Mouse (Mus musculus) cortical plate, adult 2 months (tissue): Measurements from ENCODE around the gene Gpatch1. TPM values are rescaled to one million over a fixed set of nuclear protein-coding genes. Genes with fewer than 3 reads are reported as not detected.
"Not testable (repeated sequence)": the region's sequence is repeated elsewhere in the genome, so short reads cannot be mapped to it uniquely, and the experiment has no call there.

Experiments used
- H3K27ac ChIP-seq: fragments of 200-500 bp; 2 replicates; pipeline ENCODE4 v1.5.1; 2012; ENCODE audit warnings: low read length, control low read depth, inconsistent platforms; ENCODE audit not compliant: insufficient read depth
- H3K4me1 ChIP-seq: fragments of 200-500 bp; 2 replicates; pipeline ENCODE4 v1.6.1; 2011; ENCODE audit warnings: low read length; ENCODE audit not compliant: control insufficient read depth, insufficient read depth
- H3K4me3 ChIP-seq: fragments of 200-500 bp; 2 replicates; pipeline ENCODE4 v1.5.1; 2011; ENCODE audit warnings: mild to moderate bottlenecking, low read length, control low read depth; ENCODE audit not compliant: insufficient read depth
- CTCF ChIP-seq: fragments of 200-500 bp; IDR thresholded peaks from 2 replicates; pipeline ENCODE4 v1.5.1; 2011; ENCODE audit warnings: mild to moderate bottlenecking, control low read depth, low read length; ENCODE audit not compliant: insufficient read depth; ENCODE audit errors: extremely low read depth
- POLR2A ChIP-seq: fragments of 200-500 bp; IDR thresholded peaks from 2 replicates; pipeline ENCODE4 v1.6.1; 2011; ENCODE audit warnings: mild to moderate bottlenecking, low read length, control low read depth; ENCODE audit not compliant: insufficient read depth; ENCODE audit errors: extremely low read depth
- polyA plus RNA-seq: library from polyadenylated mRNA; depleted of rRNA; stranded (reverse); fragments of >200 nt; gene quantifications from 2 replicates; pipeline ENCODE4 v1.2.3, GENCODE M21; 2012; rRNA removed

Gene Gpatch1
- polyA plus RNA-seq, 1 experiment, result 21.7 TPM

- Histone ChIP-seq H3K4me1 (no peaks in the 10 kb centered on the region), H3K27ac (no peak overlapping the region), H3K4me3 (no peak overlapping the region)
- TF ChIP-seq POLR2A, result no peak
- peak; percentile 42; the same call in 1 of the 2 replicates for TF ChIP-seq CTCF
These were observed 66.1 kb downstream of the Gpatch1 start for GRCm38 (mm10) chr7:35252041-35252558.

- not testable (repeated sequence) for H3K4me3 ChIP-seq, H3K27ac ChIP-seq, H3K4me1 ChIP-seq
These were observed 80.3 kb downstream of the Gpatch1 start for GRCm38 (mm10) chr7:35237935-35238334.

- no peak for TF ChIP-seq POLR2A
- no peak for TF ChIP-seq CTCF
- H3K27ac ChIP-seq, result peak overlapping the region; percentile 51
- peak overlapping the region; percentile 44 for H3K4me3 ChIP-seq
- H3K4me1 ChIP-seq, result no peaks in the 10 kb centered on the region
These were observed 82.9 kb downstream of the Gpatch1 start for GRCm38 (mm10) chr7:35235308-35235707.

- H3K27ac ChIP-seq, result peak overlapping the region; percentile 52; the same call in 1 of the 2 replicates
- TF ChIP-seq CTCF, result no peak
- TF ChIP-seq POLR2A, result peak; percentile 68; the same call in 1 of the 2 replicates
- peak overlapping the region; percentile 44 for H3K4me3 ChIP-seq
- no peaks in the 10 kb centered on the region for H3K4me1 ChIP-seq
These were observed 83.6 kb downstream of the Gpatch1 start for GRCm38 (mm10) chr7:35234361-35235245.

- Histone ChIP-seq H3K27ac (peak overlapping the region; percentile 6; the same call in 1 of the 2 replicates), H3K4me1 (no peaks in the 10 kb centered on the region), H3K4me3 (peak overlapping the region; percentile 44)
- TF ChIP-seq CTCF, result no peak
- TF ChIP-seq POLR2A, result no peak
These were observed 84.4 kb downstream of the Gpatch1 start for GRCm38 (mm10) chr7:35233861-35234260.

GRCm38 (mm10) chr7:35232796-35233455 lies 85.3 kb downstream of the Gpatch1 start:
- no peak overlapping the region for H3K27ac ChIP-seq
- H3K4me3 ChIP-seq, result no peak overlapping the region
- H3K4me1 ChIP-seq, result no peaks in the 10 kb centered on the region
- TF ChIP-seq CTCF, result no peak
- TF ChIP-seq POLR2A, result no peak

- 0 out of 2 replicates have a peak, but pooled peaks have one; percentile 0 for TF ChIP-seq CTCF
- no peak for TF ChIP-seq POLR2A
- Histone ChIP-seq H3K4me1 (no peaks in the 10 kb centered on the region), H3K4me3 (no peak overlapping the region), H3K27ac (no peak overlapping the region)
These were observed 87.9 kb downstream of the Gpatch1 start for GRCm38 (mm10) chr7:35230333-35230732.

Other genes with a start within 250 kb of the Gpatch1 start
- gene Cebpa, start 199.1 kb downstream of the Gpatch1 start, polyA plus RNA-seq, result 6.5 and 7.9 TPM in 2 replicates
- gene Slc7a10, start 132.1 kb downstream of the Gpatch1 start, polyA plus RNA-seq, result 59.3 and 60.4 TPM in 2 replicates
- 56.7 and 57.3 TPM in 2 replicates for gene Lrp3, start 102.9 kb downstream of the Gpatch1 start, polyA plus RNA-seq
- gene Rhpn2, start 15.7 kb upstream of the Gpatch1 start, polyA plus RNA-seq, result 5.6 and 5.8 TPM in 2 replicates
- 5.7 and 6.3 TPM in 2 replicates for gene Faap24, start 78.4 kb upstream of the Gpatch1 start, polyA plus RNA-seq
- gene Cep89, start 78.6 kb upstream of the Gpatch1 start, polyA plus RNA-seq, result 27.9 and 29.6 TPM in 2 replicates
- gene Slc7a9, start 130.4 kb upstream of the Gpatch1 start, polyA plus RNA-seq, result 0.06 TPM in 1 of 2 replicates, not detected in the other
- 0.25 and 0.40 TPM in 2 replicates for gene Tdrd12, start 219.3 kb upstream of the Gpatch1 start, polyA plus RNA-seq
- gene Nudt19, start 237.9 kb upstream of the Gpatch1 start, polyA plus RNA-seq, result 123 and 129 TPM in 2 replicates